Mouse (Mus musculus): ENCODE data around the gene Rhox4a. TPM values are rescaled to one million over a fixed set of nuclear protein-coding genes. Genes with fewer than 3 reads are reported as not detected.

Gene Rhox4a
- polyA plus RNA-seq (2014; fragmentation: Illumina TruSeq; extraction: RNeasy Lipid Tissue Mini Kit (QIAGEN cat#74804); ENCODE audit: low read depth, low replicate concordance): not detected

GRCm38 (mm10) chrX:37265038-37265437 is at the start of gene Rhox4a:
Gene Rhox4a (plus strand): TSS chrX:37265338.

GRCm38 (mm10) chrX:37222158-37222557 is 43.0 kb upstream of the Rhox4a start, which contains the start of gene Rhox1:
Gene Rhox1 (minus strand): TSS chrX:37222258.

GRCm38 (mm10) chrX:37244676-37245075 is 20.5 kb upstream of the Rhox4a start, which contains the start of gene Rhox2a:
Gene Rhox2a (plus strand): TSS chrX:37244976.

GRCm38 (mm10) chrX:37249619-37250018 is 15.5 kb upstream of the Rhox4a start, which contains the start of gene Rhox3a:
Gene Rhox3a (plus strand): TSS chrX:37249919.

Other genes with a start within 250 kb of the Rhox4a start
- not detected for gene Sowahd, start 216.5 kb upstream of the Rhox4a start, polyA plus RNA-seq (2014; fragmentation: Illumina TruSeq; extraction: RNeasy Lipid Tissue Mini Kit (QIAGEN cat#74804); ENCODE audit: low read depth, low replicate concordance)
- 645 TPM for gene Rpl39, start 179.9 kb upstream of the Rhox4a start, polyA plus RNA-seq (2014; fragmentation: Illumina TruSeq; extraction: RNeasy Lipid Tissue Mini Kit (QIAGEN cat#74804); ENCODE audit: low read depth, low replicate concordance)
- gene Upf3b, start 155.0 kb upstream of the Rhox4a start, polyA plus RNA-seq (2014; fragmentation: Illumina TruSeq; extraction: RNeasy Lipid Tissue Mini Kit (QIAGEN cat#74804); ENCODE audit: low read depth, low replicate concordance): 53.1 TPM
- 56.2 TPM for gene Nkap, start 138.5 kb upstream of the Rhox4a start, polyA plus RNA-seq (2014; fragmentation: Illumina TruSeq; extraction: RNeasy Lipid Tissue Mini Kit (QIAGEN cat#74804); ENCODE audit: low read depth, low replicate concordance)
- gene Akap14, start 96.5 kb upstream of the Rhox4a start, polyA plus RNA-seq (2014; fragmentation: Illumina TruSeq; extraction: RNeasy Lipid Tissue Mini Kit (QIAGEN cat#74804); ENCODE audit: low read depth, low replicate concordance): not detected
- 470 TPM for gene Ndufa1, start 74.2 kb upstream of the Rhox4a start, polyA plus RNA-seq (2014; fragmentation: Illumina TruSeq; extraction: RNeasy Lipid Tissue Mini Kit (QIAGEN cat#74804); ENCODE audit: low read depth, low replicate concordance)
- not detected for gene Rnf113a1, start 74.1 kb upstream of the Rhox4a start, polyA plus RNA-seq (2014; fragmentation: Illumina TruSeq; extraction: RNeasy Lipid Tissue Mini Kit (QIAGEN cat#74804); ENCODE audit: low read depth, low replicate concordance)
- not detected for gene Gm9, start 54.3 kb upstream of the Rhox4a start, polyA plus RNA-seq (2014; fragmentation: Illumina TruSeq; extraction: RNeasy Lipid Tissue Mini Kit (QIAGEN cat#74804); ENCODE audit: low read depth, low replicate concordance)
- not detected for gene Rhox1, start 43.1 kb upstream of the Rhox4a start, polyA plus RNA-seq (2014; fragmentation: Illumina TruSeq; extraction: RNeasy Lipid Tissue Mini Kit (QIAGEN cat#74804); ENCODE audit: low read depth, low replicate concordance)
- gene Rhox2a, start 20.4 kb upstream of the Rhox4a start, polyA plus RNA-seq (2014; fragmentation: Illumina TruSeq; extraction: RNeasy Lipid Tissue Mini Kit (QIAGEN cat#74804); ENCODE audit: low read depth, low replicate concordance): not detected
- gene Rhox3a, start 15.4 kb upstream of the Rhox4a start, polyA plus RNA-seq (2014; fragmentation: Illumina TruSeq; extraction: RNeasy Lipid Tissue Mini Kit (QIAGEN cat#74804); ENCODE audit: low read depth, low replicate concordance): not detected
- gene Rhox3a2, start 114.7 kb downstream of the Rhox4a start, polyA plus RNA-seq (2014; fragmentation: Illumina TruSeq; extraction: RNeasy Lipid Tissue Mini Kit (QIAGEN cat#74804); ENCODE audit: low read depth, low replicate concordance): not detected
- not detected for gene Rhox4a2, start 125.5 kb downstream of the Rhox4a start, polyA plus RNA-seq (2014; fragmentation: Illumina TruSeq; extraction: RNeasy Lipid Tissue Mini Kit (QIAGEN cat#74804); ENCODE audit: low read depth, low replicate concordance)
- not detected for gene Rhox2b, start 146.7 kb downstream of the Rhox4a start, polyA plus RNA-seq (2014; fragmentation: Illumina TruSeq; extraction: RNeasy Lipid Tissue Mini Kit (QIAGEN cat#74804); ENCODE audit: low read depth, low replicate concordance)
- not detected for gene Rhox4b, start 167.2 kb downstream of the Rhox4a start, polyA plus RNA-seq (2014; fragmentation: Illumina TruSeq; extraction: RNeasy Lipid Tissue Mini Kit (QIAGEN cat#74804); ENCODE audit: low read depth, low replicate concordance)
- gene Rhox2c, start 188.3 kb downstream of the Rhox4a start, polyA plus RNA-seq (2014; fragmentation: Illumina TruSeq; extraction: RNeasy Lipid Tissue Mini Kit (QIAGEN cat#74804); ENCODE audit: low read depth, low replicate concordance): not detected
- not detected for gene Rhox3c, start 193.2 kb downstream of the Rhox4a start, polyA plus RNA-seq (2014; fragmentation: Illumina TruSeq; extraction: RNeasy Lipid Tissue Mini Kit (QIAGEN cat#74804); ENCODE audit: low read depth, low replicate concordance)
- gene Rhox4c, start 215.0 kb downstream of the Rhox4a start, polyA plus RNA-seq (2014; fragmentation: Illumina TruSeq; extraction: RNeasy Lipid Tissue Mini Kit (QIAGEN cat#74804); ENCODE audit: low read depth, low replicate concordance): not detected
- not detected for gene Rhox2d, start 228.1 kb downstream of the Rhox4a start, polyA plus RNA-seq (2014; fragmentation: Illumina TruSeq; extraction: RNeasy Lipid Tissue Mini Kit (QIAGEN cat#74804); ENCODE audit: low read depth, low replicate concordance)
- not detected for gene Rhox4d, start 249.0 kb downstream of the Rhox4a start, polyA plus RNA-seq (2014; fragmentation: Illumina TruSeq; extraction: RNeasy Lipid Tissue Mini Kit (QIAGEN cat#74804); ENCODE audit: low read depth, low replicate concordance)

All from kidney, adult 10 weeks (tissue).